Mouse (Mus musculus) heart, adult 2 months (tissue): Measurements from ENCODE around the gene Gab2. TPM values are rescaled to one million over a fixed set of nuclear protein-coding genes. Genes with fewer than 3 reads are reported as not detected.

ENCODE experiments used
- DNase-seq, 2 experiments: peaks; one replicate each; pipeline ENCODE4 v3.0.0; 2021
- H3K27ac ChIP-seq: fragments of 200-600 bp; 2 replicates; pipeline ENCODE4 v1.8.1; 2022
- H3K27me3 ChIP-seq: fragments of 200-500 bp; 2 replicates; pipeline ENCODE4 v1.6.1; 2012; ENCODE audit warnings: mild to moderate bottlenecking, low read length, inconsistent platforms, mixed read lengths; ENCODE audit not compliant: control insufficient read depth, insufficient read depth
- H3K36me3 ChIP-seq: fragments of 200-500 bp; 2 replicates; pipeline ENCODE4 v1.6.1; 2012; ENCODE audit warnings: low read length, inconsistent platforms; ENCODE audit not compliant: control insufficient read depth, insufficient read depth
- H3K4me1 ChIP-seq: fragments of 200-500 bp; 2 replicates; pipeline ENCODE4 v1.6.1; 2011; ENCODE audit warnings: low read length; ENCODE audit not compliant: control insufficient read depth, insufficient read depth
- H3K4me3 ChIP-seq: fragments of 200-600 bp; 2 replicates; pipeline ENCODE4 v1.8.1; 2022
- H3K79me2 ChIP-seq: fragments of 200-500 bp; replicated peaks from 2 replicates; pipeline ENCODE4 v1.6.1; 2012; ENCODE audit warnings: mild to moderate bottlenecking, inconsistent platforms, low read length, moderate library complexity, mixed read lengths; ENCODE audit not compliant: control insufficient read depth, insufficient read depth
- H3K9ac ChIP-seq: fragments of 200-500 bp; 2 replicates; pipeline ENCODE4 v1.6.1; 2012; ENCODE audit warnings: low read depth, mild to moderate bottlenecking, control low read depth, inconsistent platforms, low read length, mixed read lengths
- CTCF ChIP-seq: fragments of 200-600 bp; IDR thresholded peaks from 2 replicates; pipeline ENCODE4 v1.8.1; 2022; ENCODE audit warnings: antibody characterized with exemption, mild to moderate bottlenecking, moderate library complexity
- EP300 ChIP-seq: fragments of 200-500 bp; IDR thresholded peaks from 2 replicates; pipeline ENCODE4 v1.6.1; 2011; ENCODE audit warnings: low read depth, low read length, control low read depth; ENCODE audit not compliant: insufficient read depth
- POLR2A ChIP-seq: fragments of 200-500 bp; IDR thresholded peaks from 2 replicates; pipeline ENCODE4 v1.6.1; 2011; ENCODE audit warnings: mild to moderate bottlenecking, low read depth, low read length, control low read depth; ENCODE audit not compliant: insufficient read depth
- WGBS: fragments of 180-500 bp; shearing (Covaris S2); methylation state at CpG from one replicate; pipeline ENCODE4 v1.1.7; 2018; 5-methylcytosine and 5-hydroxymethylcytosine counted together
- intact Hi-C: fragments of 180-260 bp; cut with DNase I; formaldehyde crosslinking; loops from one replicate; pipeline ENCODE4 v1.15.1; 2025
- polyA plus RNA-seq: library from polyadenylated mRNA; depleted of rRNA; stranded (reverse); fragments of >200 nt; gene quantifications from 2 replicates; pipeline ENCODE4 v1.2.3, GENCODE M21; 2012; rRNA removed
- total RNA-seq, 2 experiments: library from RNA; stranded (reverse); gene quantifications; 2 replicates each; pipeline ENCODE4 v1.2.3; 2021

Gene Gab2
- total and polyA plus RNA-seq, 3 experiments: 15.9 to 17.6 (median 16.4) TPM

- Histone ChIP-seq H3K36me3 (no peaks in the 10 kb centered on the region), H3K9ac (no peak overlapping the region), H3K79me2 (no peaks in the 10 kb centered on the region), H3K4me1 (peaks cover 10% of the 10 kb centered on the region), H3K27me3 (no peaks in the 10 kb centered on the region), H3K27ac (peak overlapping the region; percentile 41), H3K4me3 (no peak overlapping the region)
- intact Hi-C loops: no loop called here
- 52% methylated on average over 5 of the region's 5 CpGs for WGBS
- 0 out of 2 replicates have a peak, but pooled peaks have one; percentile 16 for TF ChIP-seq POLR2A
- no peak for TF ChIP-seq CTCF
- TF ChIP-seq EP300: no peak
- peak; percentile 65 to 82 for DNase-seq
Measured at GRCm38 (mm10) chr7:97356875-97357276, 275.5 kb downstream of the Gab2 start.

GRCm38 (mm10) chr7:97357840-97358239 is 276.5 kb downstream of the Gab2 start:
- Histone ChIP-seq H3K4me1 (peaks cover 10% of the 10 kb centered on the region), H3K9ac (no peak overlapping the region), H3K79me2 (no peaks in the 10 kb centered on the region), H3K27ac (no peak overlapping the region), H3K36me3 (no peaks in the 10 kb centered on the region), H3K27me3 (no peaks in the 10 kb centered on the region), H3K4me3 (no peak overlapping the region)
- intact Hi-C loops: no loop called here
- no peak for DNase-seq
- TF ChIP-seq EP300: no peak
- WGBS: 67% methylated on average over 3 of the region's 3 CpGs

- Histone ChIP-seq H3K79me2 (no peaks in the 10 kb centered on the region), H3K27ac (no peak overlapping the region), H3K27me3 (no peaks in the 10 kb centered on the region), H3K9ac (no peak overlapping the region), H3K4me3 (no peak overlapping the region), H3K4me1 (peaks cover 10% of the 10 kb centered on the region), H3K36me3 (no peaks in the 10 kb centered on the region)
- DNase-seq: no peak
- TF ChIP-seq POLR2A: no peak
- TF ChIP-seq EP300: no peak
- no peak for TF ChIP-seq CTCF
- 80% methylated on average over 4 of the region's 4 CpGs for WGBS
- intact Hi-C loops: no loop called here
Measured at GRCm38 (mm10) chr7:97358347-97358746, 277.0 kb downstream of the Gab2 start.

Other genes with a start within 250 kb of the Gab2 start
- gene Nars2, start 130.1 kb upstream of the Gab2 start, total RNA-seq: 10 to 100 TPM; 17.5 to 18.9 TPM
- 4.1 and 9.1 TPM in 2 replicates for gene Nars2, start 130.1 kb upstream of the Gab2 start, polyA plus RNA-seq